Mouse (Mus musculus): Measurements from ENCODE around the gene Nup155. TPM values are rescaled to one million over a fixed set of nuclear protein-coding genes. Genes with fewer than 3 reads are reported as not detected.

Nup155 gene
- polyA plus RNA-seq, 1 experiment = 5.2 TPM

DNA sequence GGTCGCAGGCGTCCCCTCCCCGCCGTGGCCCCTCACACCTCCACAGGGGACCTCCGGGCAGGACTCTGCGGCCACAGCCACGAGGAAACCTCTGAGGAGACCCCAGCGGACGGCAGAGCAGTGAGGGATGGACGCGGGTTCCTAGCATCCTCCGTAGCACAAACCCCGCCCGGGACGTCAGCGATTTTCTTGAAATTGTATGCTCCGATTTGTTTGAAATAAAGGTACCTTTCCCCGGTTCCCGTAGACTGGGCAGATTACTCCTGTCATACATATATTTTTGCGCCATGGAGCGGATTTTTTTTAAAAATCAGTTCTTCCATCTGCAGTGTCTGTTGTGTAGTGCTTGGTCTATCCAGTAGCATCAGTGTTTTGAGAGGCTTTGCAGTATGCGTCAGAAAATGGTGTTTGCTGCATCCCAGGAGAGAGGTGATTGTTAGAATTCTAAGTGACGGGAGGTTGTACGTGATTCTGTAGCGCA is 60.2 kb downstream of the Nup155 start:
- under 1% methylated on average over 25 of the region's 25 CpGs for WGBS
- no peak for DNase-seq (ENCODE audit: low read depth, low spot score)

DNA sequence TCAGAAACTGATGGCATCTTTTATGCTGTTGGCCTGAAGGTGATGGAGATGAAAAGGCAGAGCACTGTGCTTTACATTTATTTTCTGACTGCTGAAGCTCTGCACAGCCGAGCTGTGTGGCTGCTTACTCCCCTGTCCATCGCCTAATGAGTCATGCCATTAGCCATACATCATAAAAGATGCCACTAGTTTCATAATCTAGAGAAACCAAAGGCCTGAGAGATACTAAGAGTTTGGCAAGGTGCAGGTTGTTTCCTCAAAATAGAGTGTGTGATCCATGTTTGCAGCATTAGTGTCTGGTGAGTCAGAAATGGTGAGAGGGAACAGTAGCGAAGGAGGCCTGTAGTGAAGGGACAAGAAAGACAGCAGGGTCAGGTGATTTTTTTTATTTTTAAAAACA is 80.5 kb downstream of the Nup155 start:
- WGBS = 89% methylated on average over 3 of the region's 3 CpGs
- no peak for DNase-seq (ENCODE audit: low read depth, low spot score)

DNA sequence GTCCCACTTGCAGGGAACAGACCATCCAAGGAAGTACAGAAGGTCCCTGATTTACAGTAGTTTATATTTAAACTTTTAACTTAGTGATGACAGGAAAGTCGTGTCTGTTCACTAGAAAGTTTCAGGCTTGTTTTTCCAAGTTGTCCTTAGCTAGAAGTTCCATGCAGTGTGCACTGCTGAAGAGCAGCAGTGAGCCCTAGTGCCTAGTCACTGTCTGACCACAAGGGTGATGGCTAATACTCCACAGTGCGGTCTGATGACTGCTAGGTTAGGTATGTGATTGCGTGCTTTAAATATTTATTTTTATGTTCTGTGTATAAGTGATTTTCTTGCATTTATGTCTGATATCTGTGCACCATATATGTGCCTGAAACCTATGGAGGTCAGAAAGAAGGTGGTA is 81.4 kb downstream of the Nup155 start:
- WGBS = 92% methylated on average over 3 of the region's 3 CpGs
- no peak for DNase-seq (ENCODE audit: low read depth, low spot score)

DNA sequence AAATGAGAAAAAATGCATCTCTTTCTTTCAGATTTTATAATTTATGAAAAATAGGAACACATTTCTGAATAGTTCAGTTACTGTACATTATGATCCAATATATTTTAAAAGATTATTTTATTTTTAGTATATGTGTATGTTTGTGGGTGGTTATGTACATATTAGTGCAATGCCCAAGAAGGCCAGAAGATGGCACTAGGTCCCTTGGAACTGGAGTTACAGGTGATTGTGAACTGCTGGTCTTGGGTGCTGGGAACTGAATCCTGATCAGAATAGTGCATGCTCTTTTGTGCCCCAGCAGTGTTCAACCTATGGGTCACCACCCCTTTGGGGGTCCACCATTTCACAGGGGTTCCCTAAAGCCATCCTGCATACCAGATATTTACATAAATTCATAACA is 91.2 kb downstream of the Nup155 start:
- no peak for DNase-seq (ENCODE audit: low read depth, low spot score)

DNA sequence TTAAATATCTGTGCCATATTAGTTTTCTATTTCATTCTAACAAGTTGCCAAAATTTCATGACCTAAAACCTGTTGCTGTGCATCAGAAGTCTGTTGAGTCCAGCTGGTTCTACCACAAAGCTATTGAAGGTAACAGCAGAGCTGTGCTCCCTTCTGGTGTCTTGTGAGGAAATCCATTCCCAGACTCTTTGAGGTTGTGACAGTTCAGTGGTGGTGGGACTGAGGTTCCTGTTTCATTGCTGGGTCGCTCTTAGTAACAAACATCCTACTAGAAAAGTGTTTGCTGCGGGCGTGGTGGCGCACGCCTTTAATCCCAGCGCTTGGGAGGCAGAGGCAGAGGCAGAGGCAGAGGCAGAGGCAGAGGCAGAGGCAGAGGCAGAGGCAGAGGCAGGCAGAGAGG is 99.3 kb downstream of the Nup155 start:
- WGBS = 85% methylated on average over 6 of the region's 6 CpGs

More for the DNA sequence above, 99.3 kb downstream of the Nup155 start:
- no peak for DNase-seq (ENCODE audit: low read depth, low spot score)

Other genes starting within 250 kb of the Nup155 start
- gene Wdr70, start 10.1 kb upstream of the Nup155 start, polyA plus RNA-seq (2012; rRNA removed) = 8.9 and 9.0 TPM in 2 replicates
- 0.63 and 1.2 TPM in 2 replicates for gene Cplane1, start 59.8 kb downstream of the Nup155 start, polyA plus RNA-seq (2012; rRNA removed)